Mouse (Mus musculus) kidney, postnatal 0 days (tissue): ENCODE measurements at regions not wholly inside any gene's neighbourhood (a gene's known extent, or its start where the extent isn't known, plus 50 kb on each side); places are given as distances from the start of the nearest gene placed in this dataset.

Experiments used
- ATAC-seq: fragments of 200-750 bp; cut with Nextera tagmentation; replicated peaks from 2 replicates; pipeline ENCODE4 v1.8.0; 2017; ENCODE audit warnings: low read depth, moderate number of reproducible peaks, moderate TSS enrichment, moderate library complexity; ENCODE audit not compliant: low FRiP score
- DNase-seq: peaks from one replicate; pipeline ENCODE4 v3.0.0-alpha.2; 2016; ENCODE audit warnings: low spot score
- H3K27ac ChIP-seq: fragments of 300-500 bp; sonication (generic); 2 replicates; pipeline ENCODE4 v1.5.1; 2014; ENCODE audit warnings: mild to moderate bottlenecking
- H3K27me3 ChIP-seq: fragments of 300-500 bp; sonication (generic); 2 replicates; pipeline ENCODE4 v1.6.1; 2014; ENCODE audit warnings: low read length, mixed read lengths; ENCODE audit not compliant: insufficient read depth
- H3K36me3 ChIP-seq: fragments of 300-500 bp; sonication (generic); 2 replicates; pipeline ENCODE4 v1.6.1; 2014; ENCODE audit warnings: low read length, mixed read lengths; ENCODE audit not compliant: insufficient read depth
- H3K4me1 ChIP-seq: fragments of 300-500 bp; sonication (generic); replicated peaks from 2 replicates; pipeline ENCODE4 v1.6.1; 2014; ENCODE audit warnings: antibody characterized with exemption, low read length, mixed read lengths; ENCODE audit not compliant: insufficient read depth
- H3K4me2 ChIP-seq: fragments of 300-500 bp; sonication (generic); 2 replicates; pipeline ENCODE4 v1.6.1; 2014; ENCODE audit warnings: mild to moderate bottlenecking, low read length, moderate library complexity, mixed read lengths
- H3K4me3 ChIP-seq: fragments of 300-500 bp; sonication (generic); replicated peaks from 2 replicates; pipeline ENCODE4 v1.5.1; 2014; ENCODE audit warnings: low read depth, low read length
- H3K9ac ChIP-seq: fragments of 300-500 bp; sonication (generic); 2 replicates; pipeline ENCODE4 v1.6.1; 2014; ENCODE audit warnings: low read depth, low read length
- H3K9me3 ChIP-seq: fragments of 300-500 bp; sonication (generic); replicated peaks from 2 replicates; pipeline ENCODE4 v1.6.1; 2016; ENCODE audit warnings: low read length, inconsistent platforms, mixed read lengths
- CTCF ChIP-seq: IDR thresholded peaks from 2 replicates; pipeline ENCODE4 v1.5.1; 2016; ENCODE audit warnings: antibody characterized with exemption, low read depth, mild to moderate bottlenecking, moderate library complexity
- WGBS: fragments of 180-500 bp; shearing (Covaris S2); extraction: QIAGEN DNeasy Blood & Tissue Kit; methylation state at CpG from one replicate; pipeline ENCODE4 v1.1.7; 2014; 5-methylcytosine and 5-hydroxymethylcytosine counted together

DNA sequence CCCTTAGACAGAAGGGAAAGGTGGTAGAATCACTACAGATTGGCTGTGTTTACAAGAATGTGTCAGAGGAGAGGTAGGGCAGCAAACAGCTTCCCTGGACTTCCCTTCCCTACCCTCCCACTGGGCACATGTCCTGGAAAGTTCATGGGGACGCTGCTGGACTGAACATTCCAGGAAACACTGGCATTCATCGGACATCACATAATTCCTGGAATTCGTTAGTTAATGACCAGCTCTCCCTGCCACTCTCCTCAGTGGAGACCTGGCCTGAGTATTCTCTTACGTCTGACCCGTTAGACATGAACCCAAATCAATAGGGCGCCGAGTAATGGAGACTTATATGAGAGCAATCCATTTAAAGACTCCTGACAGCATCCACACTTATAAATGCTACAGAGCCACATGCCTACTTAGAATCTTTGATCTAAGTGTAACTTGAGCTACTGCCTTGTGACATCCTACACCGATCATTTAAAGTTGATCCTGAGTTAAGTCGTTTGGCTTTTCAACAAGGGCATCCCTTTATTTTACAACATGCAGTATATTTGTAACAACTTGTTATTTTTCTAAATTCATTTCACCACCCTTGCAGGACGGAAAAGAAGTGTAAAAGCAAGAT lies 156.6 kb downstream of the Snx10 start:
- peak; percentile 59; the same call in 1 of the 2 replicates for ATAC-seq
- Histone ChIP-seq H3K4me3 (no peak overlapping the region), H3K27me3 (no peaks in the 10 kb centered on the region), H3K4me2 (no peak overlapping the region), H3K27ac (no peak overlapping the region), H3K9ac (no peak overlapping the region), H3K9me3 (no peaks in the 10 kb centered on the region), H3K36me3 (no peaks in the 10 kb centered on the region), H3K4me1 (no peaks in the 10 kb centered on the region; the same call in 1 of the 2 replicates)
- 19% methylated on average over 10 of the region's 10 CpGs for WGBS
- TF ChIP-seq CTCF = no peak
- DNase-seq = peak; percentile 80

DNA sequence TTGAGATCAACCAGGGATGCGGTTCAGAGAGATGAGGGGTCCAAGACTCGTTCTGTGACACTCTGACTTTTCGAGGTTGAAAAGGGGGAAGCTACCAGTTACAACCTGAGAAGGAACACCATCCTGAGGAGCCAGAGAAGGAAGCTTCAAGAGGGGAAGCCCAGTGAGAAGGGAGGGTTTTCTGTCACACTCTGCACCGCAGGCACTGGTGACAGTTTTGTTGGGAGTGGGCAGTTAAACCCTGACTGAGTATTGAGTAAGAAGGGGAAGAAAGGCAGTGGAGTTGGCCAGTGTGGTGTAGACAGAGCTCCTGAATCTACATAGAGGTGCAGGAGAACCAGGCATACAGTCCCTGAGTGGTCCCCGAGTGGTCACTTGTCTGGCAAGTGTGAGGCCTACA lies 159.4 kb downstream of the Snx10 start:
- 90% methylated on average over 5 of the region's 5 CpGs for WGBS
- Histone ChIP-seq H3K36me3 (no peaks in the 10 kb centered on the region), H3K27me3 (no peaks in the 10 kb centered on the region), H3K9me3 (no peaks in the 10 kb centered on the region), H3K4me1 (no peaks in the 10 kb centered on the region; the same call in 1 of the 2 replicates), H3K9ac (no peak overlapping the region), H3K4me3 (no peak overlapping the region), H3K4me2 (no peak overlapping the region), H3K27ac (no peak overlapping the region)
- DNase-seq (no peak), ATAC-seq (no peak)
- TF ChIP-seq CTCF = no peak

DNA sequence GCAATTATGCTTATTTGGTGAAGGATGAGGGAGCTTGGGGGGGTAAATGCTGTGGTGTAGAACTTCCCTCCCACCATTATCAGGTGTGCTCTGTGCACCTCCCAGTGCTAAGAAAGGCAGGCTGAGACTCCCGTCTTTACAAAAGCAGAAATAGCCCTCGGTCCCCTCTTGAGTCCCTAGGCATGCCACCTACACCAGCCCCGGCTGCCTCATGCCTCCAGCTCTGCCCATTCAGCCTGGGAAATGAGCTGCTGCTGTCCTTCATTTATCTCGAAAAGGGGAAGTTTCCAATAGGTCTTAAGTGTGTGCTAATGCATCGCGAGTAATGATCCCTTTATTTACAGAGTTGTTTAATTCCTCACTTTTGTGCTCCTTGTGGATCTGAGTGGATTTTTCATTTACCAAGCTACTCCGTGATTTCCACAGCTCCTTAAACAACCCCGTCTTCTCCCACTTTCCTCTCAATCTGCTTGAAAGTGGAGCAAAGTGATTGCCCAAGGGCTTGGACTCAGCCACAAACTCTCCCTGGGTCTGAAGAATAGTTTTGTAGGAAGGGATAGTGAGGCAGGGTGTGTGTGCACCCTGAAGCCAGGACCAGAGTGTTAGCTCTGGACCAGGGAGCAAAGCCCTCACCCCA lies 162.1 kb downstream of the Snx10 start:
- Histone ChIP-seq H3K4me2 (no peak overlapping the region), H3K27ac (no peak overlapping the region), H3K4me3 (no peak overlapping the region), H3K9me3 (no peaks in the 10 kb centered on the region), H3K36me3 (no peaks in the 10 kb centered on the region), H3K27me3 (no peaks in the 10 kb centered on the region), H3K9ac (no peak overlapping the region), H3K4me1 (no peaks in the 10 kb centered on the region; the same call in 1 of the 2 replicates)
- ATAC-seq (no peak), DNase-seq (no peak)
- WGBS = 70% methylated on average over 8 of the region's 8 CpGs
- no peak for TF ChIP-seq CTCF

DNA sequence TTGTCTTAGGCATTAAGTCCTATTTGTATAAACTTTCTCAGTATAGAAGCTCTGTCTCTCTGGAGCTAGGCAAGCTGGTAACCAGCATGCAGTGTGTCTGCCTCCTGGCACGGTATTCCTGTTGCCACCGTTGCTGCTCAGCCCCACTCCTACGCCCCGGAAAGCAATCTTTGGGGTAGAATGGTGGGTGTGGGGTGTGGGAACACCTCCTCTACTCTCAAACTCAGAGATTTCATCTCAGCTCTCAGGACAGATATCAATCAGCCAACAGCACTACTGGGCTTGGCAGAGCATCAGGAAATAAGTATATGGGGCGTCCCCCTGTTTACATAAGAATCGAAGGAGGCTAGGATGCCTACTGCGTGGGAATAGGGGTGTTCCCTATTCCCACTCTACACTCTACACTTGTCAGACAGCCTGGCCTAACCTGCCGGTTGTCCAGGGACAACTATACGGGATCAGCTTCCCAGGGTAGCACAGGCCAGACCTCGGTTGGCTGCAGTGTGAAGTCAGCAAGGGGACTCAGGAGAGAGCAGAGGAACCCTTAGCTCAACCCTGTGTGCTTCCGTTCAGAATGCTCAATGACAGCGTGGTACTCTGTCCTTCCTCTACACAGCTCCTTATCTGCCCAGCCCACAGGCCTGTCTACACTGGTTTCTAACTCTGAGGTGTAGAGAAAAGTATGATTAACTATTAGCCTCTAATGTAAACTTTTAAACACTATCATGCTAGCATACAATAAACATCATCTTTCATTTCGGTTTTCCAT lies 167.3 kb downstream of the Snx10 start:
- ATAC-seq = no peak
- no peak overlapping the region for H3K9ac ChIP-seq
- H3K9me3 ChIP-seq = no peaks in the 10 kb centered on the region
- H3K27ac ChIP-seq = no peak overlapping the region
- DNase-seq = no peak
- H3K4me3 ChIP-seq = no peak overlapping the region
- TF ChIP-seq CTCF = no peak
- no peaks in the 10 kb centered on the region for H3K27me3 ChIP-seq
- H3K4me2 ChIP-seq = no peak overlapping the region
- no peaks in the 10 kb centered on the region for H3K4me1 ChIP-seq
- WGBS = 80% methylated on average over 13 of the region's 13 CpGs
- H3K36me3 ChIP-seq = no peaks in the 10 kb centered on the region

DNA sequence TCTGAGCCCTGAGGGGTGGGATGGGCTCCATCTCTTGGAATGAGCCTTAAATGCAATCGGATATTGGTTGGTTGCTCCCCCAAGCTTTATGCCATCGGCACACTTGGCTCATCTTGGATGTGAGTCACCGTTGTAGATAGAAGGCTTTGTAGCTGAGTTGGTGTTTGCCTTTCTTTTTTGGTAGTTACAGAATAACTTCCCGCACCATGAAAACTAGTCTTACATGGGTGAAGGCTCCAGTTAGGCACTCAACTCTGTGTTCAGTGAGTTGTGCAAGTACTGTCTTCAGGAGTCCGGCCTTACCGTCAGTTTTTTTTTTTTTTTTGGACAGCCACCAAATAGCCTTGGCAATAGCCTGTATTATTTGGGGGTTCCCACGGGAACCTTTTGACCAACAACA lies 170.3 kb downstream of the Snx10 start:
- ATAC-seq = no peak
- TF ChIP-seq CTCF = no peak
- H3K9ac ChIP-seq = no peak overlapping the region
- no peak overlapping the region for H3K4me3 ChIP-seq
- no peak overlapping the region for H3K4me2 ChIP-seq
- H3K27me3 ChIP-seq = no peaks in the 10 kb centered on the region
- DNase-seq = no peak
- WGBS = 77% methylated on average over 7 of the region's 7 CpGs
- no peaks in the 10 kb centered on the region for H3K4me1 ChIP-seq
- H3K36me3 ChIP-seq = no peaks in the 10 kb centered on the region
- no peak overlapping the region for H3K27ac ChIP-seq
- no peaks in the 10 kb centered on the region for H3K9me3 ChIP-seq

DNA sequence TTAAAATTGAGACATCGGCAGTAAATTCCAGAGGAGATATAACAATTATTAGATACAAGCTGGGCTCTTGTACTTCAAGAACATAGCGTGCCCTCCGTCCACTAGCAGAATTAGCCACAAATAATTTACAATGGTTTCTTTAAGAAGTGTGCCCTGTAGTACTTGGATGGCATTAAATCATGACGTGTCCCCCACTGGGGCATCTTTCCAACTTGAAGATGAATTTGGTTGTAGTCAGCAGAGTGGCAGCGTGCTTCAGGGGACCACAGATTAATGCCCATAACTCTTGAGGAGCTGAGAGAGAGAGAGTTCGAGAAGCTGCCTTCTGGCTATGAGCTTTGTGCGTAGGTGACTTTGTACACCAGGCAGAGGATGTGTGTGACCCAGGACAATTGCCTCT lies 172.7 kb downstream of the Snx10 start:
- no peaks in the 10 kb centered on the region for H3K4me1 ChIP-seq
- no peak overlapping the region for H3K27ac ChIP-seq
- 61% methylated on average over 7 of the region's 7 CpGs for WGBS
- no peaks in the 10 kb centered on the region for H3K9me3 ChIP-seq
- no peaks in the 10 kb centered on the region for H3K27me3 ChIP-seq
- no peaks in the 10 kb centered on the region for H3K36me3 ChIP-seq
- ATAC-seq (no peak), DNase-seq (no peak)
- H3K4me3 ChIP-seq = no peak overlapping the region
- no peak overlapping the region for H3K4me2 ChIP-seq
- H3K9ac ChIP-seq = no peak overlapping the region
- no peak for TF ChIP-seq CTCF
